Mouse (Mus musculus) spleen, adult 2 months (tissue): ENCODE data around the gene Fosb. TPM values are rescaled to one million over a fixed set of nuclear protein-coding genes. Genes with fewer than 3 reads are reported as not detected.
A peak's percentile ranks its signal among the peaks of the same experiment; 100 is the strongest.
"Not testable (repeated sequence)": the region's sequence is repeated elsewhere in the genome, so short reads cannot be mapped to it uniquely, and the experiment has no call there.

Experiments used
- DNase-seq, 2 experiments: peaks; one replicate each; pipeline versions ENCODE4 v3.0.0 to v3.0.0-alpha.2; 2012 to 2021; ENCODE audit warnings: low spot score in 2 of 2, low read depth in 1 of 2
- H3K27ac ChIP-seq: fragments of 200-500 bp; 2 replicates; pipeline ENCODE4 v1.5.1; 2012; ENCODE audit warnings: low read length, inconsistent platforms; ENCODE audit not compliant: insufficient read depth
- H3K27me3 ChIP-seq: fragments of 200-500 bp; 2 replicates; pipeline ENCODE4 v1.6.1; 2012; ENCODE audit warnings: mild to moderate bottlenecking, moderate library complexity, low read length, inconsistent platforms; ENCODE audit not compliant: control insufficient read depth, insufficient read depth
- H3K36me3 ChIP-seq: fragments of 200-500 bp; 2 replicates; pipeline ENCODE4 v1.6.1; 2012; ENCODE audit warnings: mild to moderate bottlenecking, low read length, inconsistent platforms; ENCODE audit not compliant: control insufficient read depth, insufficient read depth
- H3K4me1 ChIP-seq: fragments of 200-500 bp; 2 replicates; pipeline ENCODE4 v1.6.1; 2011; ENCODE audit warnings: inconsistent platforms; ENCODE audit not compliant: control insufficient read depth, insufficient read depth, insufficient read length
- H3K4me3 ChIP-seq: fragments of 200-500 bp; 2 replicates; pipeline ENCODE4 v1.5.1; 2011; ENCODE audit warnings: mild to moderate bottlenecking, inconsistent platforms; ENCODE audit not compliant: insufficient read depth, insufficient read length; ENCODE audit errors: extremely low read depth
- CTCF ChIP-seq: fragments of 200-500 bp; IDR thresholded peaks from 2 replicates; pipeline ENCODE4 v1.5.1; 2011; ENCODE audit warnings: mild to moderate bottlenecking, inconsistent platforms; ENCODE audit not compliant: insufficient read depth, insufficient read length, insufficient replicate concordance; ENCODE audit errors: extremely low read depth
- POLR2A ChIP-seq: fragments of 200-500 bp; IDR thresholded peaks from 2 replicates; pipeline ENCODE4 v1.6.1; 2011; ENCODE audit warnings: low read depth, low read length, inconsistent platforms
- WGBS: fragments of 180-500 bp; shearing (Covaris S2); methylation state at CpG from one replicate; pipeline ENCODE4 v1.1.7; 2018; 5-methylcytosine and 5-hydroxymethylcytosine counted together
- polyA plus RNA-seq: library from polyadenylated mRNA; depleted of rRNA; stranded (reverse); fragments of >200 nt; gene quantifications from 2 replicates; pipeline ENCODE4 v1.2.3, GENCODE M21; 2012

Gene Fosb
- polyA plus RNA-seq, 1 experiment = 1.6 TPM

DNA sequence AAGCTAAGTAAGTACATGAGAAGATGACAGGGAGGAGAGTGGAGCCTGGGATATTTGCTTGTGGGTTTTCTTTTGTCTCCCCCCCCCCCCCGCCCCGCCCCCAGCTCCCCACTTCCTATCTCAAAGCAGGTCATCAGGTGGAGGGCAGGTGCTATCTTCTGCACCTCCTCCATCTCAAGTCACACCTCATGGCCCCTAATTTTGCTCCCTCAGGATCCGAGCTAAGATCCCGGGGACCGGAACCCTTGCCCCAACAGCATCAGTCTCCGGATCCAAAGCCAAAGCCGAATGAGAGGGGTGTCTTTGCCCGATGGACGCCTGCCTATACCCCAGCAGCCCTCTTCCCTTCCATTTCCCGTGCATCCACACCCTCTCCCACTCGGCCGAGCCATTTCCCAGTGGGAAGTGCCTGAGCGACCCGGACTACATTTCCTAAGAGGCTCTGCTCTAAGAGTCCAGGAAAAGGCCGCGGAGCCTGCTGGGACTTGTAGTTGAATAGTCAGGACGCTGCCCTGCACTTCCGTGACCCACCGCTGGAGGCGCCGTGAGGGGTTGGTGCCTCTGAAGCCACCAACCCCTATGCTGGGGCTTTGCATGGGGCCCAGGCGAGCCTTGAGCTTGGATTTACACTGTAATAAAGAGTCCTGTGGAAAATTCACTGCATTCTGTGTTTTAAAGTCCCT lies 14.2 kb downstream of the Fosb start:
- peak in 1 of 2 experiments; percentile 92 for DNase-seq
- peaks cover 6% of the 10 kb centered on the region; the same call in 1 of the 2 replicates for H3K27me3 ChIP-seq
- H3K36me3 ChIP-seq = no peaks in the 10 kb centered on the region
- H3K27ac ChIP-seq = no peak overlapping the region
- no peaks in the 10 kb centered on the region for H3K4me1 ChIP-seq
- TF ChIP-seq CTCF (peak; percentile 97), POLR2A (no peak)
- H3K4me3 ChIP-seq = peak overlapping the region; percentile 72
- 16% methylated on average over 22 of the region's 22 CpGs for WGBS

DNA sequence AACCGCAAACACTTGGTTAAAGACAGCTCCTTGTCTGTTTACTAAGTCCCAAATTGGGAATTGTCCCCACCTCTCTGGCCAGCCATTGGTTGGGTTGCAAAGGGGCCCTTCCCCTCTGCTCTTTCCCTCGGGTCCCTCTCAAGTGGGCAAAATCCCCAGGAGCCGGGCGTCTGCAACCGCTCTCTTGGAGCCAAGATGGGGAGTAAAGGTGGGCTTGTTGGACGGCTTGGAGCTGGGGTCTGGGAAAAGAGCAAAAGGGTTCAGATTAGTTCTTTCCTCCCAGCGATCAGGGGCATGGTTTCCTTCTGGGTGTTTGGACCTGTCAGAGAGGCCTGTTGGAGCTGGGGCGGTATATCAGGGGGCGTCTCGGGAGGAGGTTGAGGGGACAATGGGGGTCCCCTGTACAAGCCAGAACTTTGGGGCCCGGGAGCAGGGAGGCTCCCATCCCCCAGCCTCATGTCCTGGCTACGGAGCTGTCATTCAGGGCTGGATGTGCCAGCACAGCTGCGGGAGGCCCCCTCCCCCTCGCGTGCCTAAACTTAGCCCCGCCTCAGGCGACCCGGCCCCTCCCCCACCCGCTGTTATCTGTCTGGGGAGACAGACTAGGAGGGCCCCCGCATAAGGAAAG lies 18.8 kb downstream of the Fosb start:
- WGBS = 15% methylated on average over 20 of the region's 20 CpGs
- no peaks in the 10 kb centered on the region for H3K4me1 ChIP-seq
- H3K36me3 ChIP-seq = no peaks in the 10 kb centered on the region
- no peak for TF ChIP-seq CTCF
- TF ChIP-seq POLR2A = no peak
- H3K27me3 ChIP-seq = peaks cover 6% of the 10 kb centered on the region; the same call in 1 of the 2 replicates
- no peak for DNase-seq
- peak overlapping the region; percentile 27; the same call in 1 of the 2 replicates for H3K27ac ChIP-seq
- peak overlapping the region; percentile 6; the same call in 1 of the 2 replicates for H3K4me3 ChIP-seq

DNA sequence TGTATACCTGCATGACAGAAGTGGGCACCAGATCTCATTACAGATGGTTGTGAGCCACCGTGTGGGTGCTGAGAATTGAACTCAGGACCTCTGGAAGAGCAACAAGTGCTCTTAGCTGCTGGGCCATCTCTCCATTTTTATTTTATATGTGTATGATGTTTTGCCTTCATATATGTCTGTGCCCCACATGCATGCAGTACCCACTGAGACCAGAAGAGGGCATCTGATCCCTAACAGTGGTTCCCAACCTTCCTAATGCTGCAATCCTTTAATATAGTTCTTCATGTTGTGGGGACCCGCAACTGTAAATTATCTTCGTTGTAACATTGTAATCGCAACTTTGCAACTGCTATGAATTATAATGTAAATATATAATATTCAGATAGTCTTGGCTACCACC lies 25.1 kb downstream of the Fosb start:
- Histone ChIP-seq H3K27me3 (peaks cover 12% of the 10 kb centered on the region), H3K36me3 (no peaks in the 10 kb centered on the region), H3K27ac (no peak overlapping the region), H3K4me3 (no peak overlapping the region), H3K4me1 (peaks cover 4% of the 10 kb centered on the region; the same call in 1 of the 2 replicates)
- WGBS = 31% methylated on average over 4 of the region's 4 CpGs
- no peak for TF ChIP-seq POLR2A
- TF ChIP-seq CTCF = peak; percentile 25; the same call in 1 of the 2 replicates
- peak in 1 of 2 experiments; percentile 48 for DNase-seq

- peaks cover 21% of the 10 kb centered on the region for H3K27me3 ChIP-seq
- H3K36me3 ChIP-seq = no peaks in the 10 kb centered on the region
- peaks cover 13% of the 10 kb centered on the region; the same call in 1 of the 2 replicates for H3K4me1 ChIP-seq
- no peak overlapping the region for H3K4me3 ChIP-seq
- TF ChIP-seq CTCF (no peak), POLR2A (no peak)
- no peak for DNase-seq
- WGBS = 40% methylated on average over 14 of the region's 14 CpGs
- H3K27ac ChIP-seq = no peak overlapping the region
Measured at GRCm38 (mm10) chr7:19283406-19283804, 26.4 kb downstream of the Fosb start.

DNA sequence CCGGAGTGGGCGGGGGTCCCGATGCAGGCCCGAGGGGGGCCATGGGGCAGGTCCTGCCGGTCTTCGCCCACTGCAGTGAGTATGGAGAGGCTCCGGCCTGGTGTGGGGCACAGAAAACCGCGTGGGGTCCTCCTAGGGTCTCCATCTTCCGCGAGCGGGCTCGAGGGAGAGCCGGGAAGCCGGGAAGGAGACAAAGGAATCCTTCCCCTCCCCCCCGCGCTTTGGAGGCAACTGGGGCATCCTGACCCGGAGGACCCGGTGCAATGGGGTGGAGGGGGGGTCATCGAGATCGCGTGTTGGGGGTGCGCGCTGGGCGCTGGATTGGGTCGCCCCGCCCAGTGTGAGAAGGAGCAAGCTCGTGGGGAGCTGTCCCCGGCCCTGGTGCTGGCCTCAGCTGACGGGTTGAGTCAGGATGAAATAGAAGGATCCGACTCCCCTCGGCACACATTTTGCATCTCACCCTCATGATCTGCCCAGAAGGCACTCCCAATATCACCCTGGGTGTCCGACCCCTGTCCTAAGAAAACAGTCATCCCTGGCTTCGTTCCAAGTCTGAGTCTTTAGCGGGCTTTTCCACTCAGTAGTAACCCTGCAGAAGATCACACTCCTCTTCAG lies 27.0 kb downstream of the Fosb start:
- H3K27ac ChIP-seq = no peak overlapping the region
- H3K36me3 ChIP-seq = no peaks in the 10 kb centered on the region
- 3% methylated on average over 35 of the region's 35 CpGs for WGBS
- peaks cover 21% of the 10 kb centered on the region for H3K27me3 ChIP-seq
- TF ChIP-seq POLR2A = no peak
- TF ChIP-seq CTCF = no peak
- peaks cover 13% of the 10 kb centered on the region; the same call in 1 of the 2 replicates for H3K4me1 ChIP-seq
- DNase-seq = peak in 1 of 2 experiments; percentile 49
- H3K4me3 ChIP-seq = peak overlapping the region; percentile 43; the same call in 1 of the 2 replicates

DNA sequence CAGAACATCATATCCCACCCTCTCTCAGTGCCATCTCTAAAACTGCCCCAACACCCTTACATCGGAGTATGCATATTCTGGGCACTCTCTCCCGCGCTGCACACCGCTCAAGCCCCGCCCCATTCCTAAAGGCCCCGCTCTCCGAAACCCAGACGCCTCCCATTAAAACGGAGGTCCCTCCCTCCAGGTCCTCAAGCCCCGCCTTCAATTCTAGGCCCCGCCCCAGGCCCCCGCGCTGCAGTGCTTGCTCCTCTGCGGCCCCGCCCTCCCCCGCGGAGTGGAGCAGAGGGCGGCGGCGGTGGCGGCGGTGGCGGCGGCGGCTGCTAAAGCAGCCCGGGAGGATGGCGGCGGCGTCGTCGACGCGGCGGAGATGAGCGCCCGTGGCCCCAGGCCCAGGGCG lies 27.5 kb downstream of the Fosb start, which contains the start of gene Rtn2:
TSS of gene Rtn2 (plus strand) at position 240 of the 400 bp plus-strand sequence.
- Histone ChIP-seq H3K4me3 (peak within 1 kb of the TSS; percentile 43; the same call in 1 of the 2 replicates), H3K36me3 (no peaks in the 10 kb centered on the region), H3K4me1 (peaks cover 13% of the 10 kb centered on the region; the same call in 1 of the 2 replicates), H3K27me3 (peaks cover 21% of the 10 kb centered on the region), H3K27ac (no peak within 1 kb of the TSS)
- TF ChIP-seq CTCF (no peak), POLR2A (no peak)
- peak in 1 of 2 experiments; percentile 54 for DNase-seq
- 1% methylated on average over 36 of the region's 37 CpGs for WGBS

- H3K4me3 ChIP-seq = not testable (repeated sequence)
- 39% methylated on average over 6 of the region's 6 CpGs for WGBS
- H3K27me3 ChIP-seq = peaks cover 21% of the 10 kb centered on the region
Measured at GRCm38 (mm10) chr7:19281680-19282304, 28.1 kb downstream of the Fosb start.

More at GRCm38 (mm10) chr7:19281680-19282304, 28.1 kb downstream of the Fosb start:
- DNase-seq, H3K27ac ChIP-seq, H3K36me3 ChIP-seq: not testable (repeated sequence)
- H3K4me1 ChIP-seq = peaks cover 13% of the 10 kb centered on the region; the same call in 1 of the 2 replicates
